Mouse (Mus musculus) cerebellum, adult 11-12 months (tissue): Measurements from ENCODE around the gene Pex5l.

Experiments
- DNase-seq: peaks from one replicate; pipeline ENCODE4 v3.0.0; 2022

Gene Pex5l

GRCm38 (mm10) chr3:32924168-32924567, 218.9 kb downstream of the Pex5l start:
- DNase-seq: no peak

DNA sequence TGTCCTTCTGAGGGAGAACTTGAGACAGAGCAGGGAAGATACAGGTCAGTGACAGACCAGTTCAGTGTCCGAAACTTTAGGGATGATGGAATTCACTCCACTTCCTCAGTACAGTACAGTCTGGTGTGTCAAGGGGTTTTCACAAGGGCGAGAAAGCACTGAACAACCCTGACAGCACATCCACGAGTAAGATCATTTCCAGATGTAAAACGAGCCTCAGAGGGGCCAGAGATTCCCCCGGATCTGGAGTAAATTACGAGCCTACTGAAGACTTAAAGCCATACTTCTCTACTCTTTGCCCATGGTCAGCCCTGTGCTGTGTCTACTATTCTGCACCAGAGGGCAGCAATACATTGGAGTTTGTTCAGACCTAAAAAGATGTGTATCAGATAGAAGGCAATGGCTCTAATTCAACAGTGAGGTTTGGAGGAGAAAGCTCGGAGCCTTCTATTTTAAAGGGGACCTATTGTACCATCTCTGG, 232.9 kb downstream of the Pex5l start:
- DNase-seq: no peak

GRCm38 (mm10) chr3:32908400-32908799, 234.6 kb downstream of the Pex5l start:
- DNase-seq: no peak

- DNase-seq: no peak
Observed at GRCm38 (mm10) chr3:32905850-32906779, 236.9 kb downstream of the Pex5l start.

DNA sequence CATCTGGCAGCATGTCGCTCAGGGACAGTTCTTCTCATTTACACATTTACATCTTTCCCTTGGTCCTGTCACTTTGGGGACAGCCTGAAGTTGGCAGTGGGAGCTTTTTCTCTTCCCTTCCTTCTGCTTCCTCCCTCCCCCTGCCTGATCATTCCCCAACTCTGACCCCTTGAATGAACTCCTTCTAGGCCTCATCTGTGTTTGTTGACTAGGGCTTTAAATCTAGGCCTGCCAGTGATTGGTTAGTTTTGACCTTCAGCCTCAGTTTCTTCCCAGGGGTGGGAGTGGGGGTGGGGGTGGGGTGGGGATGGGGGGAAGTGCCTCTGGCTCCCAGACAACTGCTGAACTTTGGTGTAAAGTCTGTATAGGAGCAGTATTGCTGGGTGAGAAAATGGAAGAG, 238.4 kb downstream of the Pex5l start:
- DNase-seq: no peak

GRCm38 (mm10) chr3:32903462-32903861, 239.6 kb downstream of the Pex5l start:
- DNase-seq: no peak
